Mouse (Mus musculus): ENCODE results near the gene Rgs3. TPM values are rescaled to one million over a fixed set of nuclear protein-coding genes. Genes with fewer than 3 reads are reported as not detected.

Gene Rgs3
- polyA plus RNA-seq, 1 experiment from 2014 or later, result 37.0 TPM

GRCm38 (mm10) chr4:62644031-62644793 lies 84.6 kb downstream of the Rgs3 start:
- no peak for ATAC-seq (ENCODE audit: insufficient read depth)
- Histone ChIP-seq H3K27ac (ENCODE audit: low read depth) (no peak overlapping the region), H3K4me2 (no peak overlapping the region), H3K27me3 (ENCODE audit: insufficient read depth, low read length) (no peaks in the 10 kb centered on the region), H3K9me3 (ENCODE audit: low read depth, low read length) (no peaks in the 10 kb centered on the region), H3K36me3 (ENCODE audit: insufficient read depth) (peaks cover 16% of the 10 kb centered on the region; the same call in 1 of the 2 replicates), H3K4me3 (ENCODE audit: low read depth, low read length) (no peak overlapping the region), H3K9ac (no peak overlapping the region), H3K4me1 (ENCODE audit: insufficient read depth) (peaks cover 12% of the 10 kb centered on the region)
- WGBS, result 60% methylated on average over 11 of the region's 11 CpGs
- peak; percentile 35 for DNase-seq
- TF ChIP-seq CTCF (IDR thresholded peaks at IDR 0.05; ENCODE audit: low read depth), result no peak

- WGBS, result 48% methylated on average over 9 of the region's 9 CpGs
- H3K27me3 ChIP-seq (ENCODE audit: insufficient read depth, low read length), result no peaks in the 10 kb centered on the region
- H3K4me3 ChIP-seq (ENCODE audit: low read depth, low read length), result no peak overlapping the region
- H3K36me3 ChIP-seq (ENCODE audit: insufficient read depth), result peaks cover 7% of the 10 kb centered on the region; the same call in 1 of the 2 replicates
- no peak for DNase-seq
- TF ChIP-seq CTCF (IDR thresholded peaks at IDR 0.05; ENCODE audit: low read depth), result no peak
- H3K9me3 ChIP-seq (ENCODE audit: low read depth, low read length), result no peaks in the 10 kb centered on the region
- no peak for ATAC-seq (ENCODE audit: insufficient read depth)
- no peaks in the 10 kb centered on the region; the same call in 1 of the 2 replicates for H3K4me1 ChIP-seq (ENCODE audit: insufficient read depth)
- no peak overlapping the region for H3K27ac ChIP-seq (ENCODE audit: low read depth)
- H3K4me2 ChIP-seq, result no peak overlapping the region
- no peak overlapping the region for H3K9ac ChIP-seq
These were observed 87.1 kb downstream of the Rgs3 start for GRCm38 (mm10) chr4:62646556-62647248.

GRCm38 (mm10) chr4:62648848-62649247 lies 89.2 kb downstream of the Rgs3 start:
- no peak for ATAC-seq (ENCODE audit: insufficient read depth)
- Histone ChIP-seq H3K27ac (ENCODE audit: low read depth) (no peak overlapping the region), H3K9ac (no peak overlapping the region), H3K36me3 (ENCODE audit: insufficient read depth) (peaks cover under 1% of the 10 kb centered on the region; the same call in 1 of the 2 replicates), H3K4me3 (ENCODE audit: low read depth, low read length) (no peak overlapping the region), H3K4me2 (no peak overlapping the region), H3K4me1 (ENCODE audit: insufficient read depth) (no peaks in the 10 kb centered on the region), H3K27me3 (ENCODE audit: insufficient read depth, low read length) (no peaks in the 10 kb centered on the region), H3K9me3 (ENCODE audit: low read depth, low read length) (no peaks in the 10 kb centered on the region)
- no peak for TF ChIP-seq CTCF (IDR thresholded peaks at IDR 0.05; ENCODE audit: low read depth)
- no peak for DNase-seq
- 85% methylated on average over 3 of the region's 3 CpGs for WGBS

- Histone ChIP-seq H3K4me2 (no peak overlapping the region), H3K27me3 (ENCODE audit: insufficient read depth, low read length) (no peaks in the 10 kb centered on the region), H3K9me3 (ENCODE audit: low read depth, low read length) (no peaks in the 10 kb centered on the region), H3K9ac (no peak overlapping the region), H3K4me1 (ENCODE audit: insufficient read depth) (no peaks in the 10 kb centered on the region), H3K27ac (ENCODE audit: low read depth) (no peak overlapping the region), H3K4me3 (ENCODE audit: low read depth, low read length) (no peak overlapping the region), H3K36me3 (ENCODE audit: insufficient read depth) (no peaks in the 10 kb centered on the region; the same call in 1 of the 2 replicates)
- DNase-seq (no peak), ATAC-seq (ENCODE audit: insufficient read depth) (no peak)
- WGBS, result 55% methylated on average over 8 of the region's 8 CpGs
- TF ChIP-seq CTCF (IDR thresholded peaks at IDR 0.05; ENCODE audit: low read depth), result no peak
These were observed 90.0 kb downstream of the Rgs3 start for GRCm38 (mm10) chr4:62649536-62650230.

GRCm38 (mm10) chr4:62651179-62651760 lies 91.6 kb downstream of the Rgs3 start:
- 34% methylated on average over 7 of the region's 7 CpGs for WGBS
- Histone ChIP-seq H3K27me3 (ENCODE audit: insufficient read depth, low read length) (no peaks in the 10 kb centered on the region), H3K4me2 (no peak overlapping the region), H3K27ac (ENCODE audit: low read depth) (no peak overlapping the region), H3K36me3 (ENCODE audit: insufficient read depth) (no peaks in the 10 kb centered on the region; the same call in 1 of the 2 replicates), H3K4me1 (ENCODE audit: insufficient read depth) (no peaks in the 10 kb centered on the region), H3K9ac (no peak overlapping the region), H3K4me3 (ENCODE audit: low read depth, low read length) (no peak overlapping the region), H3K9me3 (ENCODE audit: low read depth, low read length) (no peaks in the 10 kb centered on the region)
- peak; percentile 38 for DNase-seq
- TF ChIP-seq CTCF (IDR thresholded peaks at IDR 0.05; ENCODE audit: low read depth), result no peak
- ATAC-seq (ENCODE audit: insufficient read depth), result no peak

- no peak for TF ChIP-seq CTCF (IDR thresholded peaks at IDR 0.05; ENCODE audit: low read depth)
- ATAC-seq (ENCODE audit: insufficient read depth), result no peak
- WGBS, result 41% methylated on average over 4 of the region's 4 CpGs
These were observed 92.6 kb downstream of the Rgs3 start for GRCm38 (mm10) chr4:62652215-62652614.

More at GRCm38 (mm10) chr4:62652215-62652614, 92.6 kb downstream of the Rgs3 start:
- Histone ChIP-seq H3K4me1 (ENCODE audit: insufficient read depth) (no peaks in the 10 kb centered on the region), H3K4me2 (no peak overlapping the region), H3K27ac (ENCODE audit: low read depth) (no peak overlapping the region), H3K36me3 (ENCODE audit: insufficient read depth) (no peaks in the 10 kb centered on the region), H3K27me3 (ENCODE audit: insufficient read depth, low read length) (no peaks in the 10 kb centered on the region), H3K9me3 (ENCODE audit: low read depth, low read length) (no peaks in the 10 kb centered on the region), H3K4me3 (ENCODE audit: low read depth, low read length) (no peak overlapping the region), H3K9ac (no peak overlapping the region)
- no peak for DNase-seq

Measured in lung, embryonic 14.5 days (tissue).